Mouse (Mus musculus): ENCODE measurements around the gene Hoxb6. TPM values are rescaled to one million over a fixed set of nuclear protein-coding genes. Genes with fewer than 3 reads are reported as not detected.
A peak's percentile ranks its signal among the peaks of the same experiment; 100 is the strongest.

Hoxb6 gene
- polyA plus RNA-seq, 1 experiment, result not detected

DNA sequence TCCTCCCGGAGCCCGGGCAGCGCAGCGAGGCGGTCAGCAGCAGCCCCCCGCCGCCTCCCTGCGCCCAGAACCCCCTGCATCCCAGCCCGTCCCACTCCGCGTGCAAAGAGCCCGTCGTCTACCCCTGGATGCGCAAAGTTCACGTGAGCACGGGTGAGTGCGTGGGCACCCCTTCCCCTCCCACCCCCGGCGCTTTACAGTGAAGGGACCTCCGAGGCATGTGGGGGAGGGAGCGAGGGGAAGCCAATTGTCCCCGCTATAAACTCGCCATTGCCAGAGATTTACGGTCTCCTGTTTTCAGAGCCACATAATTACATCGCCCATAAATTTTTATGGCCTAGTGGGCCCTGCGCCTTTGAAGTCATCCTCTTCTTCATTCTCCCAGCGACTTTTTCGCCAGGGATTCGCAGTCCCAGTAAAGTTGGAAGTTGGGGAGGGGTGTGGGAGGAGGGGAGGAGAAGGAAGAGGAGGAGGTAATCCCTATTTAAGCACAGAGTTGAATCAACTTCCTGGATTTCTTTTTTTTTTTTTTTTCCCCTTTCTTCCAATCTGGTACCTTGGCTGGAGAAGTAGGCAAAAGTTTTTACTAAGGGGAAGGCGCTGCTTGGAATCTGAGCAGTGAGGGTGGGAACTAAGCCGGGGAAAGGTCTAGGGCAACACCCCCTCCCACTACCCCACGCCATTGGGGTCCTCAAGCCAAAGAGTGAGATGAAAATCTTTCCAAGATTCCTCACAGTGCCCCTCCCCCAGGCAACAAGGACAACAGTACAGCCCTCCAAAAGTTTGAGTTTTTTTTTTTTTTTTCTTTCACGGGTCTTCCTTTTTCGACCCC, 27.0 kb downstream of the Hoxb6 start:
- Histone ChIP-seq H3K36me3 (ENCODE audit: control insufficient read depth, insufficient read depth) (no peaks in the 10 kb centered on the region), H3K4me2 (ENCODE audit: low read depth) (peak overlapping the region; percentile 58), H3K27me3 (ENCODE audit: control insufficient read depth, insufficient read depth, insufficient read length) (peaks cover 83% of the 10 kb centered on the region), H3K4me3 (no peak overlapping the region), H3K79me2 (ENCODE audit: control insufficient read depth, insufficient read depth) (no peaks in the 10 kb centered on the region), H3ac (ENCODE audit: control insufficient read depth, insufficient read length) (no peak overlapping the region)
- no peak for TF ChIP-seq POLR2A (IDR thresholded peaks at IDR 0.05; ENCODE audit: insufficient read length, low read depth)

GRCm38 (mm10) chr11:96319910-96320309, 27.6 kb downstream of the Hoxb6 start:
- no peaks in the 10 kb centered on the region for H3K36me3 ChIP-seq (ENCODE audit: control insufficient read depth, insufficient read depth)
- no peak overlapping the region for H3ac ChIP-seq (ENCODE audit: control insufficient read depth, insufficient read length)
- H3K4me3 ChIP-seq, result no peak overlapping the region
- no peaks in the 10 kb centered on the region for H3K79me2 ChIP-seq (ENCODE audit: control insufficient read depth, insufficient read depth)
- TF ChIP-seq SRF (IDR thresholded peaks at IDR 0.05; ENCODE audit: control insufficient read depth, insufficient read length, low read depth) (no peak), TCF12 (IDR thresholded peaks at IDR 0.05; ENCODE audit: insufficient read depth, poor library complexity, severe bottlenecking) (no peak), POLR2A (IDR thresholded peaks at IDR 0.05; ENCODE audit: insufficient read length, low read depth) (no peak), REST (IDR thresholded peaks at IDR 0.05; ENCODE audit: insufficient read depth, insufficient read length) (no peak)
- H3K4me2 ChIP-seq (ENCODE audit: low read depth), result peak overlapping the region; percentile 58
- peaks cover 83% of the 10 kb centered on the region for H3K27me3 ChIP-seq (ENCODE audit: control insufficient read depth, insufficient read depth, insufficient read length)

- Histone ChIP-seq H3K4me2 (ENCODE audit: low read depth) (no peak overlapping the region), H3K79me2 (ENCODE audit: control insufficient read depth, insufficient read depth) (no peaks in the 10 kb centered on the region), H3ac (ENCODE audit: control insufficient read depth, insufficient read length) (no peak overlapping the region), H3K27me3 (ENCODE audit: control insufficient read depth, insufficient read depth, insufficient read length) (peaks cover 83% of the 10 kb centered on the region), H3K4me3 (no peak overlapping the region), H3K36me3 (ENCODE audit: control insufficient read depth, insufficient read depth) (no peaks in the 10 kb centered on the region)
- TF ChIP-seq E2F4 (IDR thresholded peaks at IDR 0.05; ENCODE audit: insufficient read depth) (no peak), MAX (IDR thresholded peaks at IDR 0.05; ENCODE audit: low read depth) (no peak), TCF12 (IDR thresholded peaks at IDR 0.05; ENCODE audit: insufficient read depth, poor library complexity, severe bottlenecking) (no peak), POLR2AphosphoS2 (IDR thresholded peaks at IDR 0.05; ENCODE audit: insufficient read length, low read depth) (no peak), USF1 (IDR thresholded peaks at IDR 0.05; ENCODE audit: low read depth) (no peak), TCF3 (IDR thresholded peaks at IDR 0.05; ENCODE audit: insufficient read length, low read depth) (no peak), MYOD1 (IDR thresholded peaks at IDR 0.05; ENCODE audit: control insufficient read depth in 1 of 3, insufficient read length in 2 of 3, low read depth in 2 of 3) (no peak), CEBPB (IDR thresholded peaks at IDR 0.05; ENCODE audit: insufficient read depth, poor library complexity, severe bottlenecking) (no peak), MYOG (IDR thresholded peaks at IDR 0.05; ENCODE audit: control insufficient read depth in 1 of 3, insufficient read depth in 1 of 3, insufficient read length in 2 of 3, low read depth in 2 of 3) (no peak)
Measured at GRCm38 (mm10) chr11:96320688-96321087, 28.4 kb downstream of the Hoxb6 start.

DNA sequence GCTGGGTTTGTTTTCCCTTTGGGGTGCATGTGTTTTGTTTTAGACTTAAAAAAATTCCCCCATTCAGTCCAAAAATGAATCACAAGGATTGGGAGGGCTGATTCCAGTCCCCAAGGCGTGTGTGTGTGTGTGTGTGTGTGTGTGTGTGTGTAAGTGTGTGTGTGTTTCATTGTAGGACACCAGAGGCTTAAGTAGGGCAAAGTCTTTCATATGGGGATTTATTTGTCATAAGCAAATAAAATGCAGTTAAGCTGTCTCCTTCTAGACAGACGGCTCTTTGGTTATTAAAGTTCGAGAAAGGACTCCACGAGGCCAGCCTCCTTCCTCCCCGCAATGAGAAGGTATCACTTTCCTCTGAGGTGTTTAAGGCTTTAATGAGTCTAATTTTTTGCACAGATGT, 29.6 kb downstream of the Hoxb6 start:
- no peak overlapping the region for H3ac ChIP-seq (ENCODE audit: control insufficient read depth, insufficient read length)
- no peaks in the 10 kb centered on the region for H3K36me3 ChIP-seq (ENCODE audit: control insufficient read depth, insufficient read depth)
- no peak overlapping the region for H3K4me2 ChIP-seq (ENCODE audit: low read depth)
- H3K27me3 ChIP-seq (ENCODE audit: control insufficient read depth, insufficient read depth, insufficient read length), result peaks cover 84% of the 10 kb centered on the region
- no peak overlapping the region for H3K4me3 ChIP-seq
- no peaks in the 10 kb centered on the region for H3K79me2 ChIP-seq (ENCODE audit: control insufficient read depth, insufficient read depth)
- TF ChIP-seq E2F4 (IDR thresholded peaks at IDR 0.05; ENCODE audit: insufficient read depth), result no peak
- no peak for TF ChIP-seq USF1 (IDR thresholded peaks at IDR 0.05; ENCODE audit: low read depth)
- no peak for TF ChIP-seq TCF12 (IDR thresholded peaks at IDR 0.05; ENCODE audit: insufficient read depth, poor library complexity, severe bottlenecking)
- no peak for TF ChIP-seq MYOG (IDR thresholded peaks at IDR 0.05; ENCODE audit: control insufficient read depth in 1 of 3, insufficient read depth in 1 of 3, insufficient read length in 2 of 3, low read depth in 2 of 3)
- TF ChIP-seq TCF3 (IDR thresholded peaks at IDR 0.05; ENCODE audit: insufficient read length, low read depth), result no peak
- TF ChIP-seq REST (IDR thresholded peaks at IDR 0.05; ENCODE audit: insufficient read depth, insufficient read length), result no peak
- TF ChIP-seq MAX (IDR thresholded peaks at IDR 0.05; ENCODE audit: low read depth), result no peak
- TF ChIP-seq SRF (IDR thresholded peaks at IDR 0.05; ENCODE audit: control insufficient read depth, insufficient read length, low read depth), result no peak
- no peak for TF ChIP-seq POLR2AphosphoS2 (IDR thresholded peaks at IDR 0.05; ENCODE audit: insufficient read length, low read depth)
- no peak for TF ChIP-seq CEBPB (IDR thresholded peaks at IDR 0.05; ENCODE audit: insufficient read depth, poor library complexity, severe bottlenecking)
- no peak for TF ChIP-seq POLR2A (IDR thresholded peaks at IDR 0.05; ENCODE audit: insufficient read length, low read depth)
- no peak for TF ChIP-seq MYOD1 (IDR thresholded peaks at IDR 0.05; ENCODE audit: control insufficient read depth in 1 of 3, insufficient read length in 2 of 3, low read depth in 2 of 3)

DNA sequence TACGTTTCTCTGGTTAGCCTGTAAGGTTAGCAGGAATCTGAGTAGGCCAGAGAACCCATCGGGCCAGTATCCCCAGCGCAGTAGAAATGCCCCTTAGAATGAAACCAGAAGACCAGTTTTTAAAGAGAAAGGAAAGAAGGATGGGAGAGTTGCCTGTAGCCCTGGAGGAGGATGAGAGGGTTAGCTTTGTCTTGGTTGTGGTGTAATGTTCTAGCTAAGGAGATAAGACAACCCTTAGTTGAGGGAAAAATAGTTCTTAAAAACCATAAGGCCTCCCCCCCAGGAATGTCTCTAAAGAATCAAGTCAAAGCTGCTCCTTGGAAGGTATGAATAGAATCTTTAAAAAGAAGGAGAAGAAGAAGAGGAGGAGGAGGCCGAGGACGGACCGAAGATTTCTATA, 30.5 kb downstream of the Hoxb6 start:
- H3ac ChIP-seq (ENCODE audit: control insufficient read depth, insufficient read length), result no peak overlapping the region
- H3K36me3 ChIP-seq (ENCODE audit: control insufficient read depth, insufficient read depth), result no peaks in the 10 kb centered on the region
- H3K79me2 ChIP-seq (ENCODE audit: control insufficient read depth, insufficient read depth), result no peaks in the 10 kb centered on the region
- no peak overlapping the region for H3K4me2 ChIP-seq (ENCODE audit: low read depth)
- no peak overlapping the region for H3K4me3 ChIP-seq
- TF ChIP-seq REST (IDR thresholded peaks at IDR 0.05; ENCODE audit: insufficient read depth, insufficient read length) (no peak), TCF3 (IDR thresholded peaks at IDR 0.05; ENCODE audit: insufficient read length, low read depth) (no peak), MAX (IDR thresholded peaks at IDR 0.05; ENCODE audit: low read depth) (no peak), POLR2AphosphoS2 (IDR thresholded peaks at IDR 0.05; ENCODE audit: insufficient read length, low read depth) (no peak), CEBPB (IDR thresholded peaks at IDR 0.05; ENCODE audit: insufficient read depth, poor library complexity, severe bottlenecking) (no peak), E2F4 (IDR thresholded peaks at IDR 0.05; ENCODE audit: insufficient read depth) (no peak), MYOG (IDR thresholded peaks at IDR 0.05; ENCODE audit: control insufficient read depth in 1 of 3, insufficient read depth in 1 of 3, insufficient read length in 2 of 3, low read depth in 2 of 3) (no peak), SRF (IDR thresholded peaks at IDR 0.05; ENCODE audit: control insufficient read depth, insufficient read length, low read depth) (no peak), MYOD1 (IDR thresholded peaks at IDR 0.05; ENCODE audit: control insufficient read depth in 1 of 3, insufficient read length in 2 of 3, low read depth in 2 of 3) (no peak), POLR2A (IDR thresholded peaks at IDR 0.05; ENCODE audit: insufficient read length, low read depth) (no peak), USF1 (IDR thresholded peaks at IDR 0.05; ENCODE audit: low read depth) (no peak)
- H3K27me3 ChIP-seq (ENCODE audit: control insufficient read depth, insufficient read depth, insufficient read length), result peaks cover 89% of the 10 kb centered on the region
